ENCODE assay signal across 27 mouse cellular contexts in genomic region chr14:73576336-73576735, GRCm38 (mm10). TPM values are rescaled to one million over a fixed set of nuclear protein-coding genes. Genes with fewer than 3 reads are reported as not detected.
DNase-seq lines count a peak whose midpoint lies in the region; TF ChIP-seq lines count a peak whose summit lies in the region.
"Had no signal": no experiment of that assay in that cellular context is flagged by ENCODE, and none has a peak within 500 bp of the region (broad histone marks: within the 10 kb centered on the region; RNA-seq: fewer than 3 reads in every experiment).

No protein-coding gene starts in this region.

- H3K27ac ChIP-seq in ES-E14 (ENCODE audit: insufficient read depth, low read depth, low read length, poor library complexity, severe bottlenecking): peak overlapping the region; percentile 43; the same call in 1 of the 2 replicates
- H3K27ac ChIP-seq: gastrocnemius, adult 2 months; hindbrain, embryonic 12.5 days; hindbrain, postnatal 0 days; intestine, embryonic 15.5 days; kidney, embryonic 15.5 days; limb, embryonic 10.5 days; limb, embryonic 15.5 days; liver, embryonic 15.5 days; lung, embryonic 15.5 days; midbrain, embryonic 10.5 days; midbrain, embryonic 15.5 days; stomach, postnatal 0 days had no signal

- H3K36me3 ChIP-seq in ES-E14 (ENCODE audit: control insufficient read depth, insufficient read depth, low read length, poor library complexity, severe bottlenecking): peaks cover 2% of the 10 kb centered on the region

- H3K4me1 ChIP-seq in ES-E14 (ENCODE audit: control insufficient read depth in 2 of 2, insufficient read depth in 2 of 2, low read length in 2 of 2, poor library complexity in 1 of 2): no peaks in the 10 kb centered on the region
- H3K4me1 ChIP-seq: hindbrain, embryonic 12.5 days; intestine, embryonic 15.5 days; kidney, embryonic 15.5 days; limb, embryonic 10.5 days; limb, embryonic 15.5 days; lung, embryonic 15.5 days; midbrain, embryonic 10.5 days; midbrain, embryonic 15.5 days had no signal

- H3K9ac ChIP-seq in ES-E14 (ENCODE audit: insufficient read depth, low read depth, low read length, poor library complexity, severe bottlenecking): no peak overlapping the region
- H3K9ac ChIP-seq: hindbrain, embryonic 12.5 days; intestine, embryonic 15.5 days; kidney, embryonic 15.5 days; limb, embryonic 15.5 days; liver, embryonic 15.5 days; lung, embryonic 15.5 days; midbrain, embryonic 15.5 days had no signal

- H3K4me3 ChIP-seq in ES-E14 (ENCODE audit: insufficient read depth in 1 of 2, low read depth in 1 of 2, low read length in 2 of 2, poor library complexity in 1 of 2, severe bottlenecking in 1 of 2): no peak overlapping the region
- H3K4me3 ChIP-seq: gastrocnemius, adult 2 months; hindbrain, embryonic 12.5 days; intestine, embryonic 15.5 days; kidney, embryonic 15.5 days; limb, embryonic 10.5 days; limb, embryonic 15.5 days; liver, embryonic 15.5 days; lung, embryonic 15.5 days; midbrain, embryonic 10.5 days; midbrain, embryonic 15.5 days had no signal

- in situ Hi-C loops in ES-E14 (cut with MboI; ENCODE audit: low sequenced_read_pairs in 2 of 2, unreplicated experiment in 2 of 2): no loop called here

- peak; percentile 9 for DNase-seq in kidney, adult 9 months
- DNase-seq in kidney, postnatal 4 days: no peak
- DNase-seq in 416B (ENCODE audit: low read depth) (peak; percentile 10), ES-E14 (ENCODE audit: low read depth, low spot score) (no peak)
- peak; percentile 37 for DNase-seq in adrenal gland, postnatal 10 days
- DNase-seq in frontal cortex, postnatal 36 days (ENCODE audit: low spot score in 2 of 2): no peak
- no peak for DNase-seq in ovary, postnatal 14 days (ENCODE audit: low spot score)
- DNase-seq in cerebellum, adult 11 months: no peak
- DNase-seq: cerebellum, adult 2 months; cerebellum, postnatal 14 days; gastrocnemius, adult 2 months; gastrocnemius, postnatal 36 days; heart, adult 18-20 months; heart, postnatal 36 days; kidney, postnatal 25 days; right cerebral cortex, postnatal 4 days had no signal

- H3K9me3 ChIP-seq in ES-E14 (ENCODE audit: control insufficient read depth, insufficient read depth, low read depth, low read length): no peaks in the 10 kb centered on the region
- H3K9me3 ChIP-seq: hindbrain, embryonic 12.5 days; intestine, embryonic 15.5 days; kidney, embryonic 15.5 days; limb, embryonic 10.5 days; limb, embryonic 15.5 days; liver, embryonic 15.5 days; lung, embryonic 15.5 days; midbrain, embryonic 10.5 days; midbrain, embryonic 15.5 days had no signal

TF ChIP-seq in ES-E14, 5 proteins besides CTCF, POLR2A, EP300 and RAD21:
- TF ChIP-seq CHD2 (IDR thresholded peaks at IDR 0.05; ENCODE audit: low read depth, low read length): no peak
- peak; percentile 74 for TF ChIP-seq MAFK (IDR thresholded peaks at IDR 0.05; ENCODE audit: insufficient read depth, low read depth, low read length)

RNA-seq across cellular contexts. Expression of gene Nudt15, which starts 28.3 kb away (rescaled TPM):
- total RNA-seq in ES-E14 (2012; rRNA removed): 2.0 and 2.3 TPM in 2 replicates
- total RNA-seq in adrenal gland, postnatal 10 days (2021): 1 to 10 TPM; 8.2 to 10.0 TPM

RNA-seq across cellular contexts. Expression of gene Sucla2, which starts 51.2 kb away (rescaled TPM):
- total RNA-seq in ES-E14 (2012; rRNA removed): 35.0 and 42.7 TPM in 2 replicates
- total RNA-seq in adrenal gland, postnatal 10 days (2021): 1,000 to 10,000 TPM; 1,072 to 1,158 TPM

Comparison
In these comparisons a context has a peak if more than half of its experiments do, and no peak if none do; other contexts are left out.
1. DNase-seq: peak in kidney, adult 9 months (single experiment), 416B (single experiment) and adrenal gland, postnatal 10 days (single experiment); none in kidney, postnatal 4 days (0 of 2), ES-E14 (single experiment), frontal cortex, postnatal 36 days (0 of 2), ovary, postnatal 14 days (single experiment) and cerebellum, adult 11 months (single experiment).
2. RNA of gene Sucla2, which starts 51.2 kb away (total RNA-seq): 1,072 to 1,158 TPM in adrenal gland, postnatal 10 days; 35.0 to 42.7 TPM in ES-E14; every median in the first group is over 10 times any median in the second.